Mouse (Mus musculus) liver, embryonic 15.5 days (tissue): Measurements from ENCODE around the gene Usp32. TPM values are rescaled to one million over a fixed set of nuclear protein-coding genes. Genes with fewer than 3 reads are reported as not detected.

Experiments
- ATAC-seq: fragments of 200-750 bp; cut with Nextera tagmentation; 2 replicates; pipeline ENCODE4 v1.8.0; 2017; ENCODE audit warnings: moderate number of reproducible peaks, mild to moderate bottlenecking, moderate library complexity; ENCODE audit not compliant: insufficient read depth
- H3K27ac ChIP-seq: fragments of 300-500 bp; sonication (generic); replicated peaks from 2 replicates; pipeline ENCODE4 v1.5.1; 2015; ENCODE audit warnings: mild to moderate bottlenecking, inconsistent platforms
- H3K27me3 ChIP-seq: fragments of 300-500 bp; sonication (generic); 2 replicates; pipeline ENCODE4 v1.6.1; 2015; ENCODE audit warnings: mild to moderate bottlenecking, inconsistent platforms
- H3K36me3 ChIP-seq: fragments of 300-500 bp; sonication (generic); replicated peaks from 2 replicates; pipeline ENCODE4 v1.6.1; 2015; ENCODE audit warnings: moderate library complexity, mild to moderate bottlenecking, inconsistent platforms
- H3K4me1 ChIP-seq: fragments of 300-500 bp; sonication (generic); replicated peaks from 2 replicates; pipeline ENCODE4 v1.6.1; 2015; ENCODE audit warnings: inconsistent platforms
- H3K4me2 ChIP-seq: fragments of 300-500 bp; sonication (generic); 2 replicates; pipeline ENCODE4 v1.6.1; 2015; ENCODE audit warnings: moderate library complexity, mild to moderate bottlenecking, inconsistent platforms
- H3K4me3 ChIP-seq: fragments of 300-500 bp; sonication (generic); replicated peaks from 2 replicates; pipeline ENCODE4 v1.5.1; 2015; ENCODE audit warnings: mild to moderate bottlenecking, inconsistent platforms
- H3K9ac ChIP-seq: fragments of 300-500 bp; sonication (generic); 2 replicates; pipeline ENCODE4 v1.6.1; 2015; ENCODE audit warnings: moderate library complexity, mild to moderate bottlenecking, inconsistent platforms
- H3K9me3 ChIP-seq: fragments of 300-500 bp; sonication (generic); replicated peaks from 2 replicates; pipeline ENCODE4 v1.6.1; 2016; ENCODE audit warnings: inconsistent platforms
- WGBS: fragments of 180-500 bp; shearing (Covaris S2); methylation state at CpG from one replicate; pipeline ENCODE4 v1.1.7; 2015; ENCODE audit warnings: mixed read lengths; ENCODE audit not compliant: insufficient replicate concordance; 5-methylcytosine and 5-hydroxymethylcytosine counted together
- polyA plus RNA-seq: library from polyadenylated mRNA; unstranded; fragments of >200 nt; fragmentation: Nextera tagmentation; extraction: Ambion mirVana; gene quantifications from 2 replicates; pipeline ENCODE4 v1.2.1, GENCODE M21; 2015

Gene Usp32
- polyA plus RNA-seq, 1 experiment from 2014 or later: 10.1 TPM

DNA sequence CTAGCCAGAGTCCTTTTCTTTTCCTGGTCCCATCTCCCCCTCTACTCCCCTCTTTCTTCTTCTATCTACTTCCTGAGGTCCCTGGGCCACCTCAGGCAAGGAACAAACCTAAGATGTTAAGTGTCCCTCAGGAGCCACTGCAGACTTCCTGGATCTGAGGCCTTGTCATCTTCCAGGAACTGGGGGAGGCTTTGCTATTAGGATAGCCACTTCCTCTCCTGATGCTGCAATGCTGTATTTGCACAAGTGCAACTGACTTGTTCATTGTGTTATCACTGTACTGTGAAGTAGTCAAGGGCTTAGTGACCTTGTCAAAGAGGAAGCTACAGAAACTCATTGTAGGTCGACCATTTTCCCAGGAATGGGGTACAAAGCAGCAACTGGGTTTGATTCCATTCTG, 160.6 kb downstream of the Usp32 start:
- no peak for ATAC-seq
- no peak overlapping the region for H3K9ac ChIP-seq
- 7% methylated on average over 1 of the region's 1 CpGs for whole genome bisulfite sequencing
- H3K9me3 ChIP-seq: no peaks in the 10 kb centered on the region
- no peak overlapping the region for H3K27ac ChIP-seq
- no peak overlapping the region for H3K4me2 ChIP-seq
- peaks cover 13% of the 10 kb centered on the region; the same call in 1 of the 2 replicates for H3K4me1 ChIP-seq
- no peaks in the 10 kb centered on the region; the same call in 1 of the 2 replicates for H3K27me3 ChIP-seq
- H3K4me3 ChIP-seq: no peak overlapping the region
- peaks cover 20% of the 10 kb centered on the region for H3K36me3 ChIP-seq

- H3K4me3 ChIP-seq: no peak overlapping the region
- H3K27ac ChIP-seq: no peak overlapping the region
- no peaks in the 10 kb centered on the region for H3K9me3 ChIP-seq
- no peak overlapping the region for H3K9ac ChIP-seq
- 46% methylated on average over 2 of the region's 2 CpGs for WGBS
- ATAC-seq: no peak
- H3K4me2 ChIP-seq: no peak overlapping the region
- peaks cover 10% of the 10 kb centered on the region for H3K36me3 ChIP-seq
- no peaks in the 10 kb centered on the region; the same call in 1 of the 2 replicates for H3K27me3 ChIP-seq
- peaks cover 13% of the 10 kb centered on the region; the same call in 1 of the 2 replicates for H3K4me1 ChIP-seq
Measured at GRCm38 (mm10) chr11:84978113-84978512, 161.8 kb downstream of the Usp32 start.

GRCm38 (mm10) chr11:84977385-84977952, 162.5 kb downstream of the Usp32 start:
- no peak for ATAC-seq
- no peak overlapping the region for H3K4me2 ChIP-seq
- no peak overlapping the region for H3K27ac ChIP-seq
- peaks cover 4% of the 10 kb centered on the region; the same call in 1 of the 2 replicates for H3K36me3 ChIP-seq
- no peaks in the 10 kb centered on the region for H3K9me3 ChIP-seq
- no peaks in the 10 kb centered on the region; the same call in 1 of the 2 replicates for H3K27me3 ChIP-seq
- no peak overlapping the region for H3K9ac ChIP-seq
- H3K4me1 ChIP-seq: peaks cover 13% of the 10 kb centered on the region; the same call in 1 of the 2 replicates
- WGBS: 62% methylated on average over 3 of the region's 3 CpGs
- no peak overlapping the region for H3K4me3 ChIP-seq

DNA sequence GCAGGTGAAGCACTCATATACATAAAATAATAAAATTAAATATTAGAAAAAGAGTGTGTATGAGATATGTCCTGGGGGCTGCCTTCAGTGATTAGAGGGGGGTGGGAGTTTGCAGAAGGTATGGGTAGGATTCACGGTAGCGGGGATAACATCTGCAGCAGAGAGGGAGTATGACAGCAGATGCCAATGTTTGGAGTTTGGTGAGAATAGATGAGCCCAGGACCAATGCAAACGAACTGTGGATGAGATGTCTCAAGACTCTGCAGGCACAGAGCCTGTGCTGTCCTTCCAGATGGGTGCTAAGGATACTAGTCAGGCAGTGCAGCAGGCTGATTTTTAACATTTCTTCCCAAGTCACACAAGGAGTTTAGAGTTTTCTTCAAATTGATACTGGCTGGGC, 163.3 kb downstream of the Usp32 start:
- H3K9ac ChIP-seq: no peak overlapping the region
- no peaks in the 10 kb centered on the region for H3K9me3 ChIP-seq
- H3K27ac ChIP-seq: no peak overlapping the region
- no peaks in the 10 kb centered on the region; the same call in 1 of the 2 replicates for H3K27me3 ChIP-seq
- H3K4me3 ChIP-seq: no peak overlapping the region
- 70% methylated on average over 3 of the region's 3 CpGs for WGBS
- H3K36me3 ChIP-seq: no peaks in the 10 kb centered on the region
- ATAC-seq: no peak
- H3K4me1 ChIP-seq: peaks cover 17% of the 10 kb centered on the region; the same call in 1 of the 2 replicates
- no peak overlapping the region for H3K4me2 ChIP-seq

DNA sequence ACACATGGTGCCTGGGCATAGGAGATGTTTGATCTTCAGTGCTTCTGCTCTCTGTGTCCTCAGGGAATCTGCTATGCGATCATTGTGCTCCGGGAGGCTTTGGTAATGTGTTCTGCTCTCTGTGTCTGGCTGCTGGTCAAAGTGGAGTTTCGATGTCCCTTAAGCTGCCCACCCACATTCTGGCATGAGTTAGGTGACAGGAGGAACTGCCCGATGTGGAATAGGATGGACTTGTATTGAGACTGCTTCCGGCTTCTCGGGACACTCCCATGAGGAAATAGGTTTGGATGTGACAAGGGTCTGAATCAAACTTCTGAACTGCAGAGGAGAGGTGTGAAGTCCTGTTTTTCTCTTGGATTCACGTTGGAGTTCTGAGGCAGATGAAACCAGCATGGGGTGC, 165.4 kb downstream of the Usp32 start:
- ATAC-seq: no peak
- H3K4me2 ChIP-seq: no peak overlapping the region
- no peaks in the 10 kb centered on the region for H3K9me3 ChIP-seq
- no peak overlapping the region for H3K4me3 ChIP-seq
- H3K4me1 ChIP-seq: peaks cover 14% of the 10 kb centered on the region; the same call in 1 of the 2 replicates
- 60% methylated on average over 7 of the region's 7 CpGs for WGBS
- no peak overlapping the region for H3K9ac ChIP-seq
- H3K36me3 ChIP-seq: no peaks in the 10 kb centered on the region
- no peaks in the 10 kb centered on the region; the same call in 1 of the 2 replicates for H3K27me3 ChIP-seq
- H3K27ac ChIP-seq: no peak overlapping the region

- no peaks in the 10 kb centered on the region; the same call in 1 of the 2 replicates for H3K27me3 ChIP-seq
- no peak overlapping the region for H3K4me3 ChIP-seq
- peaks cover 8% of the 10 kb centered on the region; the same call in 1 of the 2 replicates for H3K4me1 ChIP-seq
- no peaks in the 10 kb centered on the region for H3K9me3 ChIP-seq
- H3K9ac ChIP-seq: no peak overlapping the region
- H3K36me3 ChIP-seq: no peaks in the 10 kb centered on the region
- WGBS: 52% methylated on average over 5 of the region's 5 CpGs
- H3K4me2 ChIP-seq: no peak overlapping the region
- H3K27ac ChIP-seq: no peak overlapping the region
- ATAC-seq: no peak
Measured at GRCm38 (mm10) chr11:84973661-84974060, 166.3 kb downstream of the Usp32 start.

- no peak overlapping the region for H3K4me3 ChIP-seq
- no peaks in the 10 kb centered on the region; the same call in 1 of the 2 replicates for H3K27me3 ChIP-seq
- no peak overlapping the region for H3K4me2 ChIP-seq
- H3K27ac ChIP-seq: no peak overlapping the region
- no peaks in the 10 kb centered on the region for H3K36me3 ChIP-seq
- H3K9ac ChIP-seq: no peak overlapping the region
- WGBS: 55% methylated on average over 3 of the region's 3 CpGs
- H3K4me1 ChIP-seq: 0 out of 2 replicates have a peak, but pooled peaks cover 4% of the 10 kb centered on the region
- H3K9me3 ChIP-seq: no peaks in the 10 kb centered on the region
- no peak for ATAC-seq
Measured at GRCm38 (mm10) chr11:84972067-84972466, 167.9 kb downstream of the Usp32 start.

GRCm38 (mm10) chr11:84968775-84969174, 171.2 kb downstream of the Usp32 start:
- Histone ChIP-seq H3K4me1 (0 out of 2 replicates have a peak, but pooled peaks cover 4% of the 10 kb centered on the region), H3K4me2 (no peak overlapping the region), H3K9ac (no peak overlapping the region), H3K27ac (no peak overlapping the region), H3K36me3 (no peaks in the 10 kb centered on the region), H3K27me3 (no peaks in the 10 kb centered on the region), H3K9me3 (no peaks in the 10 kb centered on the region), H3K4me3 (no peak overlapping the region)
- 42% methylated on average over 6 of the region's 6 CpGs for WGBS
- ATAC-seq: no peak; the same call in 1 of the 2 replicates

GRCm38 (mm10) chr11:84968309-84968708, 171.7 kb downstream of the Usp32 start:
- no peak for ATAC-seq
- no peaks in the 10 kb centered on the region for H3K36me3 ChIP-seq
- no peak overlapping the region for H3K4me3 ChIP-seq
- no peaks in the 10 kb centered on the region for H3K9me3 ChIP-seq
- H3K9ac ChIP-seq: no peak overlapping the region
- 63% methylated on average over 4 of the region's 4 CpGs for WGBS
- H3K4me1 ChIP-seq: 0 out of 2 replicates have a peak, but pooled peaks cover 4% of the 10 kb centered on the region
- H3K4me2 ChIP-seq: no peak overlapping the region
- no peaks in the 10 kb centered on the region for H3K27me3 ChIP-seq
- H3K27ac ChIP-seq: no peak overlapping the region

DNA sequence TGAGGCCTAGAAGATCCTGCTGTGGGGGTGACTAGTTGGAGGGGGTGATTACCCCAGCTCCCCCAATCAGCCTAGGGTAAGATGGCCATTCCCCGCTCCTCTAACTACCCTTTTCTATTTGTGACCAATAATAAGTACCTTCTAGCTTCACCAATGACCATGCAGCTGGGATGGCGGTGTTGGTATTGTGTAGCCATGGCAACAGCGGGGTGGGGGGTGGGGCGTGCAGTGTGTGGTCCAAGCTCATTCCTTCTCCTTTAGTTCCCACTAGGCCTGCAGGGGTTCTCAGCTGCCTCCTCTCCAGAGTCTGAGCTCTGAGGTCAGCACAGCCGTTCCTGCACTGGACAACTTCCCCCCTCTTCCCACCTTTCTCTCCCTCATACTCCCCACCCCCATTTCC, 172.8 kb downstream of the Usp32 start:
- ATAC-seq: no peak
- Histone ChIP-seq H3K4me3 (no peak overlapping the region), H3K36me3 (no peaks in the 10 kb centered on the region), H3K4me1 (0 out of 2 replicates have a peak, but pooled peaks cover 4% of the 10 kb centered on the region), H3K27ac (no peak overlapping the region), H3K9ac (no peak overlapping the region), H3K4me2 (no peak overlapping the region), H3K27me3 (no peaks in the 10 kb centered on the region), H3K9me3 (no peaks in the 10 kb centered on the region)
- 45% methylated on average over 5 of the region's 5 CpGs for WGBS

GRCm38 (mm10) chr11:84966696-84967095, 173.3 kb downstream of the Usp32 start:
- Histone ChIP-seq H3K9me3 (no peaks in the 10 kb centered on the region), H3K27ac (no peak overlapping the region), H3K4me1 (no peaks in the 10 kb centered on the region), H3K4me3 (no peak overlapping the region), H3K4me2 (no peak overlapping the region), H3K36me3 (no peaks in the 10 kb centered on the region), H3K27me3 (no peaks in the 10 kb centered on the region; the same call in 1 of the 2 replicates), H3K9ac (no peak overlapping the region)
- ATAC-seq: no peak
- 71% methylated on average over 4 of the region's 4 CpGs for WGBS
